Comparison of ENCODE assay signal across 23 mouse cellular contexts in genomic region chr9:15232445-15232844, GRCm38 (mm10). TPM values are rescaled to one million over a fixed set of nuclear protein-coding genes. Genes with fewer than 3 reads are reported as not detected.
DNase-seq lines count a peak whose midpoint lies in the region; ATAC-seq and TF ChIP-seq lines count a peak whose summit lies in the region.
"Had no signal": no experiment of that assay in that cellular context is flagged by ENCODE, and none has a peak within 500 bp of the region (broad histone marks: within the 10 kb centered on the region; RNA-seq: fewer than 3 reads in every experiment).

No protein-coding gene starts in this region.

- peaks cover 4% of the 10 kb centered on the region; the same call in 1 of the 2 replicates for H3K27me3 ChIP-seq in forebrain, embryonic 10.5 days (ENCODE audit: poor library complexity, severe bottlenecking)
- no peaks in the 10 kb centered on the region for H3K27me3 ChIP-seq in forebrain, postnatal 0 days (ENCODE audit: insufficient read depth, low read length)
- H3K27me3 ChIP-seq in kidney, postnatal 0 days (ENCODE audit: insufficient read depth, low read length), result no peaks in the 10 kb centered on the region
- H3K27me3 ChIP-seq in E14TG2a.4 (ENCODE audit: insufficient read depth, low read length), result no peaks in the 10 kb centered on the region
- H3K27me3 ChIP-seq: embryonic facial prominence, embryonic 13.5 days; forebrain, embryonic 13.5 days; hindbrain, embryonic 12.5 days; limb, embryonic 12.5 days had no signal

- H3K9ac ChIP-seq in forebrain, postnatal 0 days, result no peak overlapping the region
- no peak overlapping the region for H3K9ac ChIP-seq in kidney, postnatal 0 days (ENCODE audit: low read depth, low read length)
- H3K9ac ChIP-seq: embryonic facial prominence, embryonic 13.5 days; forebrain, embryonic 13.5 days; hindbrain, embryonic 12.5 days; limb, embryonic 12.5 days; liver, embryonic 15.5 days had no signal

- no peak for TF ChIP-seq CTCF in forebrain, postnatal 0 days (IDR thresholded peaks at IDR 0.05; ENCODE audit: low read depth)
- peak; percentile 10; the same call in 1 of the 2 replicates for TF ChIP-seq CTCF in kidney, postnatal 0 days (IDR thresholded peaks at IDR 0.05; ENCODE audit: low read depth)
- peak; percentile 88 for TF ChIP-seq CTCF in E14TG2a.4 (conservative IDR thresholded peaks at IDR 0.05; ENCODE audit: low read length)

- no peak for ATAC-seq in forebrain, postnatal 0 days
- ATAC-seq in kidney, postnatal 0 days (replicated peaks; ENCODE audit: low FRiP score, low read depth), result no peak
- ATAC-seq: forebrain, embryonic 13.5 days had no signal

- no peaks in the 10 kb centered on the region for H3K36me3 ChIP-seq in forebrain, embryonic 10.5 days (replicated peaks)
- no peaks in the 10 kb centered on the region for H3K36me3 ChIP-seq in forebrain, postnatal 0 days (ENCODE audit: insufficient read depth)
- H3K36me3 ChIP-seq in kidney, postnatal 0 days (ENCODE audit: insufficient read depth, low read length), result no peaks in the 10 kb centered on the region
- H3K36me3 ChIP-seq in E14TG2a.4 (ENCODE audit: insufficient read depth, low read length), result no peaks in the 10 kb centered on the region
- H3K36me3 ChIP-seq: embryonic facial prominence, embryonic 13.5 days; heart, embryonic 10.5 days; hindbrain, embryonic 12.5 days; limb, embryonic 12.5 days; liver, embryonic 15.5 days had no signal

- H3K27ac ChIP-seq in forebrain, embryonic 10.5 days, result no peak overlapping the region
- H3K27ac ChIP-seq in forebrain, postnatal 0 days (ENCODE audit: low read depth, low read length), result no peak overlapping the region
- H3K27ac ChIP-seq in kidney, postnatal 0 days, result no peak overlapping the region
- H3K27ac ChIP-seq: embryonic facial prominence, embryonic 13.5 days; forebrain, embryonic 13.5 days; gastrocnemius, adult 2 months; heart, embryonic 10.5 days; hindbrain, embryonic 12.5 days; left cerebral cortex, adult 2 months; limb, embryonic 12.5 days; liver, embryonic 15.5 days had no signal

- H3K9me3 ChIP-seq in forebrain, embryonic 10.5 days, result peaks cover 13% of the 10 kb centered on the region; the same call in 1 of the 2 replicates
- no peaks in the 10 kb centered on the region for H3K9me3 ChIP-seq in forebrain, postnatal 0 days (ENCODE audit: low read length)
- H3K9me3 ChIP-seq in kidney, postnatal 0 days (replicated peaks; ENCODE audit: low read length), result no peaks in the 10 kb centered on the region
- peaks cover 12% of the 10 kb centered on the region for H3K9me3 ChIP-seq in E14TG2a.4 (ENCODE audit: low read length)
- H3K9me3 ChIP-seq: embryonic facial prominence, embryonic 13.5 days; heart, embryonic 10.5 days; hindbrain, embryonic 12.5 days; liver, embryonic 15.5 days had no signal

- H3K4me2 ChIP-seq in forebrain, postnatal 0 days (ENCODE audit: low read depth), result no peak overlapping the region
- H3K4me2 ChIP-seq in kidney, postnatal 0 days (ENCODE audit: low read length), result no peak overlapping the region
- H3K4me2 ChIP-seq: embryonic facial prominence, embryonic 13.5 days; forebrain, embryonic 13.5 days; hindbrain, embryonic 12.5 days; limb, embryonic 12.5 days; liver, embryonic 15.5 days had no signal

- DNase-seq in forebrain, embryonic 10.5 days (ENCODE audit: extremely low spot score, low spot score), result peak; percentile 8
- no peak for DNase-seq in forebrain, postnatal 0 days
- DNase-seq in kidney, postnatal 0 days (ENCODE audit: low spot score), result no peak
- no peak for DNase-seq in kidney, adult 18-20 months
- DNase-seq in ZHBTc4 (ENCODE audit: low read depth, low spot score), result peak; percentile 73
- no peak for DNase-seq in layer of hippocampus, adult 9-11 months
- no peak for DNase-seq in left cerebral cortex, postnatal 36 days (ENCODE audit: low spot score in 2 of 2)
- DNase-seq: adrenal gland, postnatal 14 days; cerebellum, adult 8-10 months; cerebellum, postnatal 36 days; embryo, embryonic 11 days; gastrocnemius, adult 2 months; kidney, postnatal 36 days; lung, postnatal 4 days had no signal

- H3K4me3 ChIP-seq in forebrain, embryonic 10.5 days, result no peak overlapping the region
- no peak overlapping the region for H3K4me3 ChIP-seq in forebrain, postnatal 0 days (ENCODE audit: low read depth, low read length)
- H3K4me3 ChIP-seq in kidney, postnatal 0 days (replicated peaks; ENCODE audit: low read depth, low read length), result no peak overlapping the region
- no peak overlapping the region for H3K4me3 ChIP-seq in E14TG2a.4 (replicated peaks; ENCODE audit: low read length)
- H3K4me3 ChIP-seq: embryonic facial prominence, embryonic 13.5 days; erythroblast, embryonic 14.5 days; forebrain, embryonic 13.5 days; gastrocnemius, adult 2 months; heart, embryonic 10.5 days; hindbrain, embryonic 12.5 days; left cerebral cortex, adult 2 months; limb, embryonic 12.5 days; liver, embryonic 15.5 days had no signal

- intact Hi-C loops in left cerebral cortex, postnatal 36 days (cut with DNase I), result no loop called here

- 90% methylated on average over 3 of the region's 3 CpGs for WGBS in forebrain, embryonic 10.5 days
- whole genome bisulfite sequencing in forebrain, postnatal 0 days, result 91% methylated on average over 3 of the region's 3 CpGs
- WGBS in kidney, postnatal 0 days, result 90% methylated on average over 3 of the region's 3 CpGs

- H3K4me1 ChIP-seq in forebrain, embryonic 10.5 days, result peaks cover under 1% of the 10 kb centered on the region; the same call in 1 of the 2 replicates
- no peaks in the 10 kb centered on the region for H3K4me1 ChIP-seq in forebrain, postnatal 0 days (ENCODE audit: insufficient read depth)
- no peaks in the 10 kb centered on the region for H3K4me1 ChIP-seq in kidney, postnatal 0 days (replicated peaks; ENCODE audit: insufficient read depth, low read length)
- peaks cover 19% of the 10 kb centered on the region for H3K4me1 ChIP-seq in E14TG2a.4 (replicated peaks; ENCODE audit: low read depth, low read length)
- H3K4me1 ChIP-seq: embryonic facial prominence, embryonic 13.5 days; forebrain, embryonic 13.5 days; heart, embryonic 10.5 days; hindbrain, embryonic 12.5 days; limb, embryonic 12.5 days; liver, embryonic 15.5 days had no signal

RNA-seq across cellular contexts. Expression of gene Vstm5, which starts 6.4 kb away (rescaled TPM):
- 0.34 and 0.68 TPM in 2 replicates for polyA plus RNA-seq in forebrain, embryonic 10.5 days (2016; fragmentation: Nextera tagmentation; extraction: Ambion mirVana)
- total RNA-seq in forebrain, postnatal 0 days (2014; rRNA removed), result 20.2 and 21.6 TPM in 2 replicates
- 13.8 and 18.2 TPM in 2 replicates for polyA plus RNA-seq in forebrain, postnatal 0 days (2015; fragmentation: Nextera tagmentation; extraction: Ambion mirVana)
- 9.4 and 10.5 TPM in 2 replicates for polyA plus RNA-seq in kidney, postnatal 0 days (2015; fragmentation: Nextera tagmentation; extraction: Ambion mirVana)
- total RNA-seq in left cerebral cortex, postnatal 36 days (2021), result 1 to 10 TPM; 8.5 to 9.8 TPM
- total RNA-seq: gastrocnemius, adult 2 months had no signal
- polyA plus RNA-seq: erythroblast, embryonic 14.5 days had no signal

RNA-seq across cellular contexts. Expression of gene Med17, which starts 47.3 kb away (rescaled TPM):
- 38.1 and 39.5 TPM in 2 replicates for polyA plus RNA-seq in forebrain, embryonic 10.5 days (2016; fragmentation: Nextera tagmentation; extraction: Ambion mirVana)
- 30.7 and 30.9 TPM in 2 replicates for total RNA-seq in forebrain, postnatal 0 days (2014; rRNA removed)
- 17.9 and 23.3 TPM in 2 replicates for polyA plus RNA-seq in forebrain, postnatal 0 days (2015; fragmentation: Nextera tagmentation; extraction: Ambion mirVana)
- polyA plus RNA-seq in kidney, postnatal 0 days (2015; fragmentation: Nextera tagmentation; extraction: Ambion mirVana), result 30.9 and 36.2 TPM in 2 replicates
- total RNA-seq in left cerebral cortex, postnatal 36 days (2021), result 10 to 100 TPM; 35.8 to 42.8 TPM

Comparison
In these comparisons a context has a peak if more than half of its experiments do, and no peak if none do; other contexts are left out.
1. DNase-seq: peak in forebrain, embryonic 10.5 days (single experiment) and ZHBTc4 (single experiment); none in forebrain, postnatal 0 days (single experiment), kidney, postnatal 0 days (single experiment), kidney, adult 18-20 months (single experiment), layer of hippocampus, adult 9-11 months (single experiment) and left cerebral cortex, postnatal 36 days (0 of 2).